Mouse (Mus musculus): ENCODE results near the gene Them7.

Them7 gene

DNA sequence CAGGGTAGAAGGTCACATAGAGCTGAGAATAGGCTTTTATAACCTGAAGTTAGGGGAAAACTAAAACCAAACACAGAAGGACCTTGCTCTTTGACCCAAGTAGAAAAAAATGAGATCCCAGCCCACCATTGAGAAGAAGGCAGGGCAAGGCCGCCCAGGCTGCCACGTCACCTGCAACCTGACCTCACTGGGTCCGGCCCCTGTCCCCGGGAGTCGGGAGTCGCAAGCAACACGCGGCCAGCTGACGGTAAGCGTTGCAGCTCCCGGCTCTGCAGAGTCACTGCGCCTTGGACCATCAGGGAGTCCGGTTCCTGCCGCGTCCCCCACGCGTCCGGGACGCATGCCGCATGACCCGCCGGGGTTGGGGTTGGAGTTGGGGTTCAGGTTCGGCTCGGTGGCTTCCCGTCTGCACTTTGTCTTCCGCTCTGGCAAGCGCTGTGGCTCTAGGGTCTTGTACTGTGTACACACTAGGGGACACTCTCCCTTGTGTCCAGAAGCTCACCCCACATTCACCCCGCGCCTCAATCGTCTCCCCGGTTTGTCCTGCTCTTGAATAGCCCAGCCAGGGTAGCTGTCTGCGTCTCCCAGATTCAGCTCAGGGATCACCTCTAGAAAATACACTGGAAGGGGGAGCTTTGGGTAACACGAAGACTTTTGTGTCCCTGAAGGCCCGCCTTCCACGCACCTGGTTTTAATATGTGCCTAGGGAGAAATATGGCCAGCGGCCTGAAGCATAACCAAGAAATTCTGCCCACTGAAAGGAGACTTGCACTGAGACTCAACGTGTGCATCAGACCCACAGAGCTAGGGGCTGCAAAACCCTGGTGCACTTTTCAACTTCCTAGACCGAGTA lies at the start of gene Them7:
Gene Them7 (plus strand): TSS at position 187 of the 853 bp plus-strand sequence.
- DNase-seq (ENCODE audit: low spot score in 2 of 2) = no peak

GRCm38 (mm10) chr2:105178871-105179270 lies 45.2 kb upstream of the Them7 start:
- DNase-seq (ENCODE audit: low spot score in 2 of 2) = no peak

DNA sequence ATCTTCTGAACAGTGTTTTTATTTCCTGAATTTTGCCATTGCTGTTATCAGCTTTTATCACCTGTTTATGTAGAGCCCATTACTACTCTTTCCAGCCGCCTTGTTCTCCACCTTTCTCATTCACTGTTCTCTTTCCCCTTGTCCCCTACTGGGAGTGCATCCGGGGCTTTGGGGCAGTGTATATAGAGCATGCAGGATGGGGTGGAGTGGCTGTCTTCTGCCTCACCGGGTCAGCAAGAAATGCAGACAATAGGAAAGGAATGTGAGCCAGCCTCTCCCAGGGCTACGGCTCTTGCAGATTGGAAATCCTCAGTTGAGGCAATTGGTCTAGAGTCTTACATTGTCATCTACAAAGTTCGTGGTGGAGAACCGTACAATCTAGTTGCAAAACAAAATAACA lies 41.6 kb upstream of the Them7 start:
- DNase-seq (ENCODE audit: low spot score in 2 of 2) = no peak

- DNase-seq (ENCODE audit: low spot score in 2 of 2) = no peak
Observed at GRCm38 (mm10) chr2:105185140-105185539, 39.0 kb upstream of the Them7 start.

GRCm38 (mm10) chr2:105185768-105186529 lies 38.2 kb upstream of the Them7 start:
- no peak for DNase-seq (ENCODE audit: low spot score in 2 of 2)

- DNase-seq (ENCODE audit: low spot score in 2 of 2) = no peak
Observed at GRCm38 (mm10) chr2:105186591-105186990, 37.5 kb upstream of the Them7 start.

DNA sequence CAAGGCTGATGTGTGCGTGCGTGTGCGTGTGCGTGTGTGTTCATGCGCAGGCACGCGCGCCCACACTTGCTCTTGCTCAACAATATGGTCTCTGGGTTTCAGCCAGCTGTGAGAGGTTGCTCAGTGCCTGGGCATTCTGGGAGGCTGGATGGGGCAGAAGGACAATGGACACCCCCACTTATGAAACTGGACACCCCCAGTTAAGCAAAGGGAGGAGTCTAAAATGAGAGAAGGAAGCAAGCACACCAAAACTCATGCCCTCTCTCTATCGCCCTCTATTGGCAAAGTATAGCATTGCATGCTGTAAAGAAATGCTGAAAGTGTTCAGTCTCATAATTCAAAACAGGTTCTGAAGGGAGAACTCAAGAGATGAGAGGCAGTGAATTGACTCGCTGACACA lies 35.9 kb upstream of the Them7 start:
- DNase-seq (ENCODE audit: low spot score in 2 of 2) = no peak

DNA sequence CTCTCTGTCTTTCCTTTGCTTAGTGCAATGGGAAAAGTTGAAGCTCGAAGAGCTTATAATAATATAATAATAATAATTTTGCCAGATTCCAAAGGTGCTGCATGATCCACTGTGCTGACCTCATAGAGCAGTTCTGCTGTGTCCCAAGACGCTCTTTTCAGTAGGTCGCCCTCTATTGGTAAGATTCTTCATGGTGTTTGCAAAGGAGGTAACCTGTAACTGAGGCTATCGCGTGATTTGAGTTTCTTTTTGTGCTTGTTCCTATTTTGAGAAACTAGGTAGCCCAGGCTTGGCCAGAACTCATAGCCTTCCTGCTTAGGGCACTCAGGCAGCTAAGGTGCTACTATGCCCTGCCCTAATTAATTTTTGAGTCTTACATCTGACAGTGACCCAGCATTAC lies 34.8 kb upstream of the Them7 start:
- no peak for DNase-seq (ENCODE audit: low spot score in 2 of 2)

GRCm38 (mm10) chr2:105200152-105200551 lies 24.0 kb upstream of the Them7 start:
- no peak for DNase-seq (ENCODE audit: low spot score in 2 of 2)

GRCm38 (mm10) chr2:105206563-105207174 lies 17.5 kb upstream of the Them7 start:
- DNase-seq (ENCODE audit: low spot score in 2 of 2) = no peak

GRCm38 (mm10) chr2:105212839-105213238 lies 11.3 kb upstream of the Them7 start:
- no peak for DNase-seq (ENCODE audit: low spot score in 2 of 2)

DNA sequence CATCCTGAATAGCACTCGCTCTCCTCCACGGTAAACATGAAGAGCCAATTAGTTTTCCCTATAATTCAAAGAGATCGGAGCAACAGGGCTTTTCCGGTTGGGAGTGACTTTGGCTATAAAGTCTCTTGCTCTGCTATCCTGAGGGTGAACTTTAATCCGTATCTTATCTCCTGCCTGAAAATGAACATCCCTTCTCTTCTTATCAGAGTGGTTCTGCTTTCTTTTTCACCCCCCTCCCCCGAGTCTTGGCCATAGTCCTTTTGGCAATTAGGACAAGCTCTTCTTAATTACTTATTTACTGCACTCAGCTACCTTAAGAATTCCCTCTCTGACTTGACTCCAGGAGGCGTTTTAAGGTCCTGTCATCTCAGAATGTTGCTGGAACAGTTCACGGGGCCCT lies 8.2 kb upstream of the Them7 start:
- no peak for DNase-seq (ENCODE audit: low spot score in 2 of 2)

GRCm38 (mm10) chr2:105219229-105219628 lies 4.9 kb upstream of the Them7 start:
- DNase-seq (ENCODE audit: low spot score in 2 of 2) = no peak

GRCm38 (mm10) chr2:105219664-105220063 lies 4.5 kb upstream of the Them7 start:
- no peak for DNase-seq (ENCODE audit: low spot score in 2 of 2)

DNA sequence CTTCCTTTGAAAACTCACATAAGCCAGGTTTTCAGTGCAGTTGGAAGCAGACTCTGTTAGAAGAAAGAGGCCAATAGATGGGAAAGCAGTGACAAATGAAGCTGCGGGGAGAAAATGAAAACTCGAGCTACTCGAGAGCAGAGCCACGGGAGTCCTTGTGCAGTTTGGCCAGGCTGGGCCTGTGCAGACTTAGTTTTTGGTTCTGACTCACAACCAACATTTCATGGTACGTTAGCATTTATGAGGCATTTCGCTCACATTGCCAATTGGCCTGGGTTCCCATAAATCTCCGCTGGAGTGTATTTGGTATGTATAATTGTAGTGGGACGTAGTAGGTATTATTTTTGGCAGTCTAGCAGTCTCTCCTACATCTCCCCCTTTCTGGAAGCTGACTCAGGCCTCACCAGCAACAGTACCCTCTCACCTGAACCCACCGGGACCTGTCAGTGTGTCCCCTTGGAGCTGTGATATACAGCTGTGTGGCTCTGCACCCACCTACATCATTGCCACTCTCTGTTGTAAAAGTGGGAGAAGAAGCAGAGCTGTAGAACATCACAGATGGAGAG lies 3.3 kb upstream of the Them7 start:
- no peak for DNase-seq (ENCODE audit: low spot score in 2 of 2)

- DNase-seq (ENCODE audit: low spot score in 2 of 2) = no peak
Observed at GRCm38 (mm10) chr2:105223606-105224005, 514 bp upstream of the Them7 start.

- no peak for DNase-seq (ENCODE audit: low spot score in 2 of 2)
Observed at GRCm38 (mm10) chr2:105224987-105225375, 861 bp downstream of the Them7 start.

- no peak for DNase-seq (ENCODE audit: low spot score in 2 of 2)
Observed at GRCm38 (mm10) chr2:105226297-105226958, 2.3 kb downstream of the Them7 start.

DNA sequence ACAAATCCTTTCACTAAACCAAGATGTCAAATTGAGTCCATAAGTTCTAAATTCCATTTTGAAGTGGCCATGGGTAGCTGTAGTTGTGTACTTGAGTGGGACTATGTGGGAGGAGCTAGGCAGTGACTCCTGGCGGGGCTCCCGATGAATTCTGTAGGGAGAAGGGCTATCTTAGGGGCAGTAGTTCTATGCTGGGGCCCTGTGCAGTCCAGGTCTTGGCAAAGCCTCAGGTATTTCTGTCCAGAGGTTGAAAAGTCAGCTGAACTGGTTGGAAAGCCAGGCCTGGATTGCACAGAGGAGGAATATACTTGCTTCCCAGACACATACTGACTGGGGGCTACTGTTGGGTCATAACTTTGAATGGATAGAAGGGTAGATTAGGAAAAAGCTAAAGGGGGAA lies 4.3 kb downstream of the Them7 start:
- no peak for DNase-seq (ENCODE audit: low spot score in 2 of 2)

DNA sequence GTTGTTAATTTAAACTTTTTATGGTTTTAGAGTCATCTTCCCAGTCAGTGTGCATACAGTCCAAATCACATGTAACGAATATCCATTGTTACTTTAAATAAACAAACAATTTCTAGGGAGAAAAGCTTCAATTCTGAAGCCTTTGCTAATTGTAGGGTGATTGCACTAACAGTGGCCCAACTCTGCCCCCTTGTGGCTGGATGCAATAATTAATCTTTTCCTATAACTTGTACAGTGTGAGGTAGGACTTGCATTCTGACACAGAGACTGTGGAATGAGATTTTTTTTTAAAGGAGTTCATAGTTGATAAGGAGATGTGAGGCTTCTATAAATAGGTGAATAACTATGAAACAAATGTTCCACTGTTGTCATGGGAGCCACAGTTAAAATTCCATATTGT lies 6.2 kb downstream of the Them7 start:
- peak in 1 of 2 experiments; percentile 13 for DNase-seq (ENCODE audit: low spot score in 2 of 2)

GRCm38 (mm10) chr2:105232386-105232785 lies 8.3 kb downstream of the Them7 start:
- no peak for DNase-seq (ENCODE audit: low spot score in 2 of 2)

- no peak for DNase-seq (ENCODE audit: low spot score in 2 of 2)
Observed at GRCm38 (mm10) chr2:105234278-105234677, 10.2 kb downstream of the Them7 start.
